Mouse (Mus musculus) CH12.LX (cell line): ENCODE data around the gene Alpk1. TPM values are rescaled to one million over a fixed set of nuclear protein-coding genes. Genes with fewer than 3 reads are reported as not detected.

Experiments
- DNase-seq: peaks from one replicate; pipeline ENCODE4 v3.0.0-alpha.2; 2013; ENCODE audit errors: extremely low read depth
- H3K27ac ChIP-seq: 2 replicates; pipeline ENCODE4 v1.5.1; 2012; ENCODE audit warnings: low read depth, mild to moderate bottlenecking, control low read depth, moderate library complexity; ENCODE audit not compliant: insufficient read depth
- H3K27me3 ChIP-seq: replicated peaks from 2 replicates; pipeline ENCODE3; 2012; ENCODE audit warnings: inconsistent platforms
- H3K36me3 ChIP-seq, 2 experiments: replicated peaks in 1 of 2; 2 replicates each; pipeline versions ENCODE3 to v1.6.1; 2012; ENCODE audit warnings: inconsistent platforms in 1 of 2, low read length in 1 of 2, mild to moderate bottlenecking in 1 of 2, mixed read lengths in 1 of 2, moderate library complexity in 1 of 2; ENCODE audit not compliant: control insufficient read depth in 1 of 2, insufficient read depth in 1 of 2
- H3K4me1 ChIP-seq, 2 experiments: 2 replicates each; pipeline ENCODE4 v1.6.1; 2012; ENCODE audit warnings: inconsistent platforms in 1 of 2, moderate library complexity in 1 of 2; ENCODE audit not compliant: insufficient read depth in 2 of 2, control insufficient read depth in 1 of 2
- H3K4me2 ChIP-seq: 2 replicates; pipeline ENCODE4 v1.6.1; 2012; ENCODE audit warnings: low read depth, mild to moderate bottlenecking, control low read depth; ENCODE audit not compliant: poor library complexity, insufficient read depth, severe bottlenecking
- H3K4me3 ChIP-seq, 3 experiments: fragments of 150-350 bp in 1 of 3; sonication (generic) in 1 of 3; replicated peaks in 1 of 3; 2 replicates each; pipeline versions ENCODE3 to v1.5.1; 2011 to 2012; ENCODE audit warnings: low read depth in 2 of 3, low read length in 2 of 3, mild to moderate bottlenecking in 2 of 3, moderate library complexity in 2 of 3, control low read depth in 1 of 3, improper control_type of control experiment in 1 of 3, inconsistent platforms in 1 of 3, mixed read lengths in 1 of 3; ENCODE audit not compliant: poor library complexity in 1 of 3
- H3K79me2 ChIP-seq: replicated peaks from 2 replicates; pipeline ENCODE4 v1.6.1; 2012; ENCODE audit warnings: mild to moderate bottlenecking, moderate library complexity; ENCODE audit not compliant: control insufficient read depth, poor library complexity, insufficient read depth, severe bottlenecking; ENCODE audit errors: extremely low read depth
- H3K9ac ChIP-seq: 2 replicates; pipeline ENCODE4 v1.6.1; 2012; ENCODE audit warnings: low read depth, mild to moderate bottlenecking, control low read depth, moderate library complexity; ENCODE audit not compliant: insufficient read depth
- H3K9me3 ChIP-seq: replicated peaks from 2 replicates; pipeline ENCODE3; 2012; ENCODE audit warnings: low read length, inconsistent platforms, mixed read lengths
- BHLHE40 ChIP-seq: IDR thresholded peaks from 2 replicates; pipeline ENCODE4 v1.6.1; 2011; ENCODE audit warnings: mild to moderate bottlenecking, low read depth, low read length, improper control_type of control experiment
- CHD1 ChIP-seq: IDR thresholded peaks from 2 replicates; pipeline ENCODE4 v1.6.1; 2012; ENCODE audit warnings: low read depth, low read length, improper control_type of control experiment, inconsistent platforms
- CTCF ChIP-seq, 2 experiments: IDR thresholded peaks in 1 of 2; conservative IDR thresholded peaks in 1 of 2; 2 replicates each; pipeline ENCODE4 v1.5.1; 2011 to 2012; ENCODE audit warnings: low read depth in 2 of 2, low read length in 2 of 2, improper control_type of control experiment in 1 of 2, inconsistent platforms in 1 of 2, mild to moderate bottlenecking in 1 of 2, moderate library complexity in 1 of 2
- ETS1 ChIP-seq: conservative IDR thresholded peaks from 2 replicates; pipeline ENCODE4 v1.6.1; 2012; ENCODE audit warnings: low read depth, mild to moderate bottlenecking, inconsistent platforms, low read length, improper control_type of control experiment, moderate library complexity
- GABPA ChIP-seq: IDR thresholded peaks from 2 replicates; pipeline ENCODE4 v1.6.1; 2012; ENCODE audit warnings: low read depth, low read length, improper control_type of control experiment, inconsistent platforms; ENCODE audit not compliant: insufficient replicate concordance
- KAT2A ChIP-seq: IDR thresholded peaks from 2 replicates; pipeline ENCODE4 v1.6.1; 2012; ENCODE audit warnings: low read length, improper control_type of control experiment, inconsistent platforms; ENCODE audit not compliant: insufficient replicate concordance
- MAX ChIP-seq: IDR thresholded peaks from 2 replicates; pipeline ENCODE4 v1.6.1; 2011; ENCODE audit warnings: low read length, improper control_type of control experiment
- MEF2A ChIP-seq: IDR thresholded peaks from 2 replicates; pipeline ENCODE4 v1.6.1; 2014; ENCODE audit warnings: low read depth, mild to moderate bottlenecking, inconsistent platforms, low read length, improper control_type of control experiment, borderline replicate concordance
- NELFE ChIP-seq: IDR thresholded peaks from 2 replicates; pipeline ENCODE4 v1.6.1; 2011; ENCODE audit warnings: low read depth, low read length, improper control_type of control experiment
- RAD21 ChIP-seq: IDR thresholded peaks from 2 replicates; pipeline ENCODE4 v1.6.1; 2011; ENCODE audit warnings: low read depth, mild to moderate bottlenecking, low read length, improper control_type of control experiment, moderate library complexity
- RCOR1 ChIP-seq: conservative IDR thresholded peaks from 2 replicates; pipeline ENCODE4 v1.6.1; 2012; ENCODE audit warnings: low read depth, mild to moderate bottlenecking, inconsistent platforms, low read length, improper control_type of control experiment
- SMC3 ChIP-seq: IDR thresholded peaks from 2 replicates; pipeline ENCODE4 v1.6.1; 2011; ENCODE audit warnings: low read depth, low read length, improper control_type of control experiment
- UBTF ChIP-seq: IDR thresholded peaks from 2 replicates; pipeline ENCODE4 v1.6.1; 2012; ENCODE audit warnings: low read depth, mild to moderate bottlenecking, inconsistent platforms, low read length, improper control_type of control experiment, moderate library complexity
- ZKSCAN1 ChIP-seq: IDR thresholded peaks from 2 replicates; pipeline ENCODE4 v1.6.1; 2012; ENCODE audit warnings: low read depth, inconsistent platforms, low read length, improper control_type of control experiment, borderline replicate concordance
- ZMIZ1 ChIP-seq: IDR thresholded peaks from 2 replicates; pipeline ENCODE4 v1.6.1; 2012; ENCODE audit warnings: low read depth, mild to moderate bottlenecking, inconsistent platforms, low read length, improper control_type of control experiment
- dilution Hi-C: fragments of 300-500 bp; cut with MboI; formaldehyde crosslinking; loops from 2 replicates; pipeline ENCODE4 v1.14.3; 2020; ENCODE audit warnings: low sequenced_read_pairs; ENCODE audit not compliant: extremely low pct_unique_long_range_greater_than_20kb, extremely low pct_ligation_motif_present
- in situ Hi-C: fragments of 300-500 bp; cut with MboI; formaldehyde crosslinking; loops from 3 replicates; pipeline ENCODE4 v1.14.3; 2019; ENCODE audit warnings: low sequenced_read_pairs, low pct_ligation_motif_present, low pct_unique_long_range_greater_than_20kb, mixed read lengths
- polyA plus RNA-seq: library from polyadenylated mRNA; unstranded; fragments of >175 nt; gene quantifications from 2 replicates; pipeline ENCODE4 v1.2.1, GENCODE M21; 2012; ENCODE audit warnings: low read depth; ENCODE audit not compliant: insufficient read length
- total RNA-seq, 2 experiments: library from RNA; depleted of rRNA; stranded (reverse); fragments of 300-350 nt in 1 of 2; fragments of >200 nt in 1 of 2; gene quantifications; 2 replicates each; pipeline ENCODE4 v1.2.3; 2012 to 2014

The Alpk1 gene
- total and polyA plus RNA-seq, 3 experiments = 1.4 to 1.8 (median 1.5) TPM

GRCm38 (mm10) chr3:127642211-127642610, 138.1 kb downstream of the Alpk1 start:
- Histone ChIP-seq H3K79me2 (no peaks in the 10 kb centered on the region), H3K4me1 (no peaks in the 10 kb centered on the region), H3K4me3 (no peak overlapping the region), H3K9me3 (no peaks in the 10 kb centered on the region), H3K27me3 (no peaks in the 10 kb centered on the region), H3K36me3 (no peaks in the 10 kb centered on the region), H3K27ac (no peak overlapping the region), H3K9ac (no peak overlapping the region), H3K4me2 (no peak overlapping the region; the same call in 1 of the 2 replicates)
- DNase-seq = no peak
- in situ Hi-C loops = loop anchor here (25.0 kb wide), 1 partner anchor 95 kb away; no protein-coding TSS in a partner anchor
- dilution Hi-C loops = no loop called here
- TF ChIP-seq NELFE (no peak), RCOR1 (no peak)

- H3K4me3 ChIP-seq = no peak overlapping the region
- no peaks in the 10 kb centered on the region for H3K27me3 ChIP-seq
- no peaks in the 10 kb centered on the region for H3K4me1 ChIP-seq
- TF ChIP-seq RAD21 = no peak
- no peak for TF ChIP-seq ETS1
- TF ChIP-seq GABPA = no peak
- no peak for TF ChIP-seq UBTF
- no peak for TF ChIP-seq ZKSCAN1
- no peak for TF ChIP-seq MEF2A
- no peak for TF ChIP-seq CTCF (conservative IDR thresholded peaks at IDR 0.05 in 1 of 2, IDR thresholded peaks at IDR 0.05 in 1 of 2; ENCODE audit: low read depth in 2 of 2, low read length in 2 of 2)
- TF ChIP-seq CHD1 = no peak
- TF ChIP-seq ZMIZ1 = no peak
- TF ChIP-seq RCOR1 = no peak
- TF ChIP-seq BHLHE40 = no peak
- TF ChIP-seq KAT2A = no peak
- TF ChIP-seq MAX = no peak
- TF ChIP-seq SMC3 = no peak
- in situ Hi-C loops (loop anchor here (25.0 kb wide), 1 partner anchor 96 kb away; no protein-coding TSS in a partner anchor), dilution Hi-C loops (no loop called here)
- H3K79me2 ChIP-seq = no peaks in the 10 kb centered on the region
- no peak for DNase-seq
- no peak overlapping the region for H3K4me2 ChIP-seq
- no peaks in the 10 kb centered on the region for H3K36me3 ChIP-seq
- H3K27ac ChIP-seq = no peak overlapping the region
- H3K9ac ChIP-seq = no peak overlapping the region
- no peaks in the 10 kb centered on the region for H3K9me3 ChIP-seq
These were observed 139.3 kb downstream of the Alpk1 start for GRCm38 (mm10) chr3:127640762-127641700.
